Mouse (Mus musculus) heart, embryonic 16.5 days (tissue): Measurements from ENCODE around the gene Rab11fip4. TPM values are rescaled to one million over a fixed set of nuclear protein-coding genes. Genes with fewer than 3 reads are reported as not detected.

ENCODE experiments used
- ATAC-seq: fragments of 200-750 bp; cut with Nextera tagmentation; replicated peaks from 2 replicates; pipeline ENCODE4 v1.8.0; 2017; ENCODE audit warnings: moderate number of reproducible peaks; ENCODE audit not compliant: insufficient read depth, low FRiP score; ENCODE audit errors: extremely low read depth
- H3K27ac ChIP-seq: fragments of 300-500 bp; sonication (generic); 2 replicates; pipeline ENCODE4 v1.5.1; 2014; ENCODE audit warnings: mild to moderate bottlenecking, low read length, control low read depth, moderate library complexity
- H3K27me3 ChIP-seq: fragments of 300-500 bp; sonication (generic); 2 replicates; pipeline ENCODE4 v1.6.1; 2014; ENCODE audit warnings: low read length, mixed read lengths; ENCODE audit not compliant: control insufficient read depth, insufficient read depth
- H3K36me3 ChIP-seq: fragments of 300-500 bp; sonication (generic); 2 replicates; pipeline ENCODE4 v1.6.1; 2014; ENCODE audit not compliant: control insufficient read depth, insufficient read depth
- H3K4me1 ChIP-seq: fragments of 300-500 bp; sonication (generic); 2 replicates; pipeline ENCODE4 v1.6.1; 2014; ENCODE audit warnings: low read length, mixed read lengths; ENCODE audit not compliant: control insufficient read depth, insufficient read depth
- H3K4me2 ChIP-seq: fragments of 300-500 bp; sonication (generic); 2 replicates; pipeline ENCODE4 v1.6.1; 2014; ENCODE audit warnings: low read depth, mild to moderate bottlenecking, control low read depth, low read length
- H3K4me3 ChIP-seq: fragments of 300-500 bp; sonication (generic); 2 replicates; pipeline ENCODE4 v1.5.1; 2014; ENCODE audit warnings: mild to moderate bottlenecking, control low read depth, low read length
- H3K9ac ChIP-seq: fragments of 300-500 bp; sonication (generic); 2 replicates; pipeline ENCODE4 v1.6.1; 2014; ENCODE audit warnings: low read length, control low read depth
- H3K9me3 ChIP-seq: fragments of 300-500 bp; sonication (generic); replicated peaks from 2 replicates; pipeline ENCODE4 v1.6.1; 2016; ENCODE audit warnings: low read length; ENCODE audit not compliant: control insufficient read depth
- WGBS: fragments of 180-500 bp; shearing (Covaris S2); extraction: QIAGEN DNeasy Blood & Tissue Kit; methylation state at CpG from one replicate; pipeline ENCODE4 v1.1.7; 2014; 5-methylcytosine and 5-hydroxymethylcytosine counted together
- polyA plus RNA-seq: library from polyadenylated mRNA; unstranded; fragments of >200 nt; fragmentation: Nextera tagmentation; extraction: Ambion mirVana; gene quantifications from 2 replicates; pipeline ENCODE4 v1.2.1, GENCODE M21; 2015

Rab11fip4 gene
- polyA plus RNA-seq, 1 experiment from 2014 or later, result 2.7 TPM

- H3K27me3 ChIP-seq, result peaks cover 15% of the 10 kb centered on the region
- no peaks in the 10 kb centered on the region for H3K36me3 ChIP-seq
- H3K4me2 ChIP-seq, result no peak overlapping the region
- no peak for ATAC-seq
- no peaks in the 10 kb centered on the region for H3K9me3 ChIP-seq
- no peak overlapping the region for H3K27ac ChIP-seq
- WGBS, result 81% methylated on average over 6 of the region's 6 CpGs
- H3K4me1 ChIP-seq, result peaks cover 14% of the 10 kb centered on the region; the same call in 1 of the 2 replicates
- no peak overlapping the region for H3K9ac ChIP-seq
- no peak overlapping the region for H3K4me3 ChIP-seq
Measured at GRCm38 (mm10) chr11:79714743-79715110, 123.7 kb downstream of the Rab11fip4 start.

- Histone ChIP-seq H3K9me3 (no peaks in the 10 kb centered on the region), H3K27me3 (peaks cover 10% of the 10 kb centered on the region), H3K36me3 (no peaks in the 10 kb centered on the region), H3K4me2 (no peak overlapping the region), H3K4me3 (no peak overlapping the region), H3K4me1 (peaks cover 14% of the 10 kb centered on the region; the same call in 1 of the 2 replicates), H3K27ac (no peak overlapping the region), H3K9ac (no peak overlapping the region)
- WGBS, result 79% methylated on average over 8 of the region's 8 CpGs
- no peak for ATAC-seq
Measured at GRCm38 (mm10) chr11:79715316-79715715, 124.3 kb downstream of the Rab11fip4 start.

GRCm38 (mm10) chr11:79715733-79716452 is 124.9 kb downstream of the Rab11fip4 start:
- Histone ChIP-seq H3K36me3 (no peaks in the 10 kb centered on the region), H3K9ac (no peak overlapping the region), H3K4me1 (0 out of 2 replicates have a peak, but pooled peaks cover 10% of the 10 kb centered on the region), H3K4me2 (no peak overlapping the region), H3K27me3 (peaks cover 8% of the 10 kb centered on the region; the same call in 1 of the 2 replicates), H3K4me3 (no peak overlapping the region), H3K9me3 (no peaks in the 10 kb centered on the region), H3K27ac (no peak overlapping the region)
- 90% methylated on average over 6 of the region's 6 CpGs for WGBS
- no peak for ATAC-seq

- Histone ChIP-seq H3K4me2 (no peak overlapping the region), H3K4me3 (no peak overlapping the region), H3K27me3 (peaks cover 8% of the 10 kb centered on the region; the same call in 1 of the 2 replicates), H3K9ac (no peak overlapping the region), H3K9me3 (no peaks in the 10 kb centered on the region), H3K4me1 (0 out of 2 replicates have a peak, but pooled peaks cover 10% of the 10 kb centered on the region), H3K36me3 (no peaks in the 10 kb centered on the region), H3K27ac (no peak overlapping the region)
- ATAC-seq, result no peak
- 51% methylated on average over 2 of the region's 2 CpGs for WGBS
Measured at GRCm38 (mm10) chr11:79716453-79716749, 125.4 kb downstream of the Rab11fip4 start.

- Histone ChIP-seq H3K27ac (no peak overlapping the region), H3K9ac (no peak overlapping the region), H3K9me3 (no peaks in the 10 kb centered on the region), H3K36me3 (no peaks in the 10 kb centered on the region), H3K27me3 (peaks cover 6% of the 10 kb centered on the region; the same call in 1 of the 2 replicates), H3K4me1 (0 out of 2 replicates have a peak, but pooled peaks cover 5% of the 10 kb centered on the region), H3K4me2 (no peak overlapping the region), H3K4me3 (no peak overlapping the region)
- WGBS, result 58% methylated on average over 3 of the region's 3 CpGs
- ATAC-seq, result no peak
Measured at GRCm38 (mm10) chr11:79717271-79717670, 126.3 kb downstream of the Rab11fip4 start.

- H3K27ac ChIP-seq, result no peak overlapping the region
- WGBS, result 70% methylated on average over 7 of the region's 7 CpGs
- ATAC-seq, result no peak
Measured at GRCm38 (mm10) chr11:79717801-79718200, 126.8 kb downstream of the Rab11fip4 start.

GRCm38 (mm10) chr11:79718202-79718601 is 127.2 kb downstream of the Rab11fip4 start:
- 80% methylated on average over 6 of the region's 6 CpGs for WGBS
- H3K9me3 ChIP-seq, result no peaks in the 10 kb centered on the region
- H3K4me3 ChIP-seq, result no peak overlapping the region
- H3K9ac ChIP-seq, result no peak overlapping the region
- ATAC-seq, result no peak
- 0 out of 2 replicates have a peak, but pooled peaks cover 4% of the 10 kb centered on the region for H3K27me3 ChIP-seq
- H3K4me2 ChIP-seq, result no peak overlapping the region
- H3K27ac ChIP-seq, result no peak overlapping the region
- 0 out of 2 replicates have a peak, but pooled peaks cover 5% of the 10 kb centered on the region for H3K4me1 ChIP-seq
- no peaks in the 10 kb centered on the region for H3K36me3 ChIP-seq

More at GRCm38 (mm10) chr11:79717801-79718200, 126.8 kb downstream of the Rab11fip4 start:
- 0 out of 2 replicates have a peak, but pooled peaks cover 5% of the 10 kb centered on the region for H3K4me1 ChIP-seq
- H3K4me2 ChIP-seq, result no peak overlapping the region
- no peak overlapping the region for H3K9ac ChIP-seq
- no peaks in the 10 kb centered on the region for H3K9me3 ChIP-seq
- H3K4me3 ChIP-seq, result no peak overlapping the region
- H3K27me3 ChIP-seq, result 0 out of 2 replicates have a peak, but pooled peaks cover 6% of the 10 kb centered on the region
- no peaks in the 10 kb centered on the region for H3K36me3 ChIP-seq

GRCm38 (mm10) chr11:79718829-79719346 is 127.9 kb downstream of the Rab11fip4 start:
- H3K9ac ChIP-seq, result no peak overlapping the region

GRCm38 (mm10) chr11:79720737-79721136 is 129.7 kb downstream of the Rab11fip4 start:
- Histone ChIP-seq H3K4me2 (no peak overlapping the region), H3K27ac (no peak overlapping the region), H3K4me1 (0 out of 2 replicates have a peak, but pooled peaks cover 5% of the 10 kb centered on the region), H3K9ac (no peak overlapping the region), H3K4me3 (no peak overlapping the region), H3K9me3 (no peaks in the 10 kb centered on the region), H3K36me3 (no peaks in the 10 kb centered on the region), H3K27me3 (no peaks in the 10 kb centered on the region)
- 68% methylated on average over 4 of the region's 4 CpGs for WGBS
- no peak for ATAC-seq

More at GRCm38 (mm10) chr11:79718829-79719346, 127.9 kb downstream of the Rab11fip4 start:
- H3K27ac ChIP-seq, result no peak overlapping the region
- H3K4me1 ChIP-seq, result 0 out of 2 replicates have a peak, but pooled peaks cover 5% of the 10 kb centered on the region
- H3K4me2 ChIP-seq, result no peak overlapping the region
- no peaks in the 10 kb centered on the region for H3K9me3 ChIP-seq
- no peak for ATAC-seq
- no peaks in the 10 kb centered on the region for H3K36me3 ChIP-seq
- H3K27me3 ChIP-seq, result no peaks in the 10 kb centered on the region
- WGBS, result 66% methylated on average over 8 of the region's 8 CpGs
- H3K4me3 ChIP-seq, result no peak overlapping the region
